Mouse (Mus musculus) limb, embryonic 14.5 days (tissue): ENCODE measurements around the gene Myh7. TPM values are rescaled to one million over a fixed set of nuclear protein-coding genes. Genes with fewer than 3 reads are reported as not detected.

Experiments used
- ATAC-seq: fragments of 200-750 bp; cut with Nextera tagmentation; 2 replicates; pipeline ENCODE4 v1.8.0; 2017; ENCODE audit warnings: low read depth, moderate number of reproducible peaks, moderate TSS enrichment; ENCODE audit not compliant: low FRiP score
- DNase-seq: peaks from one replicate; pipeline ENCODE4 v3.0.0-alpha.2; 2015; ENCODE audit warnings: low spot score
- H3K27ac ChIP-seq: fragments of 300-500 bp; sonication (generic); replicated peaks from 2 replicates; pipeline ENCODE4 v1.5.1; 2014; ENCODE audit warnings: low read depth, mild to moderate bottlenecking, low read length, moderate library complexity, mixed read lengths
- H3K27me3 ChIP-seq: fragments of 300-500 bp; sonication (generic); 2 replicates; pipeline ENCODE4 v1.6.1; 2014; ENCODE audit warnings: low read length, mixed read lengths; ENCODE audit not compliant: control insufficient read depth, insufficient read depth
- H3K36me3 ChIP-seq: fragments of 300-500 bp; sonication (generic); 2 replicates; pipeline ENCODE4 v1.6.1; 2014; ENCODE audit warnings: mild to moderate bottlenecking, low read length, moderate library complexity, mixed read lengths; ENCODE audit not compliant: control insufficient read depth, insufficient read depth
- H3K4me1 ChIP-seq: fragments of 300-500 bp; sonication (generic); 2 replicates; pipeline ENCODE4 v1.6.1; 2014; ENCODE audit warnings: antibody characterized with exemption, low read length, mixed read lengths; ENCODE audit not compliant: control insufficient read depth, insufficient read depth
- H3K4me2 ChIP-seq: fragments of 300-500 bp; sonication (generic); replicated peaks from 2 replicates; pipeline ENCODE4 v1.6.1; 2014; ENCODE audit warnings: low read depth, mild to moderate bottlenecking, low read length, moderate library complexity; ENCODE audit not compliant: severe bottlenecking
- H3K4me3 ChIP-seq: fragments of 300-500 bp; sonication (generic); replicated peaks from 2 replicates; pipeline ENCODE4 v1.5.1; 2014; ENCODE audit warnings: low read length
- H3K9ac ChIP-seq: fragments of 300-500 bp; sonication (generic); 2 replicates; pipeline ENCODE4 v1.6.1; 2014; ENCODE audit warnings: mild to moderate bottlenecking, low read depth, low read length, moderate library complexity; ENCODE audit not compliant: severe bottlenecking
- H3K9me3 ChIP-seq: fragments of 300-500 bp; sonication (generic); 2 replicates; pipeline ENCODE4 v1.6.1; 2016; ENCODE audit warnings: low read length; ENCODE audit not compliant: control insufficient read depth
- POLR2A ChIP-seq: fragments of 200-500 bp; IDR thresholded peaks from 2 replicates; pipeline ENCODE4 v1.8.0; 2012; ENCODE audit warnings: inconsistent platforms, mild to moderate bottlenecking, moderate library complexity, borderline replicate concordance; ENCODE audit not compliant: insufficient read depth, insufficient read length; ENCODE audit errors: extremely low read depth
- WGBS: fragments of 180-500 bp; shearing (Covaris S2); extraction: QIAGEN DNeasy Blood & Tissue Kit; methylation state at CpG from one replicate; pipeline ENCODE4 v1.1.7; 2014; 5-methylcytosine and 5-hydroxymethylcytosine counted together
- polyA plus RNA-seq, 2 experiments: library from polyadenylated mRNA; depleted of rRNA in 1 of 2; stranded (reverse) in 1 of 2; unstranded in 1 of 2; fragments of >200 nt; fragmentation: Nextera tagmentation in 1 of 2; extraction: Ambion mirVana in 1 of 2; gene quantifications; 2 replicates each; pipeline versions ENCODE4 v1.2.1 to v1.2.3; 2012 to 2014

Myh7 gene
- polyA plus RNA-seq, 2 experiments = 55.3 to 59.8 TPM

DNA sequence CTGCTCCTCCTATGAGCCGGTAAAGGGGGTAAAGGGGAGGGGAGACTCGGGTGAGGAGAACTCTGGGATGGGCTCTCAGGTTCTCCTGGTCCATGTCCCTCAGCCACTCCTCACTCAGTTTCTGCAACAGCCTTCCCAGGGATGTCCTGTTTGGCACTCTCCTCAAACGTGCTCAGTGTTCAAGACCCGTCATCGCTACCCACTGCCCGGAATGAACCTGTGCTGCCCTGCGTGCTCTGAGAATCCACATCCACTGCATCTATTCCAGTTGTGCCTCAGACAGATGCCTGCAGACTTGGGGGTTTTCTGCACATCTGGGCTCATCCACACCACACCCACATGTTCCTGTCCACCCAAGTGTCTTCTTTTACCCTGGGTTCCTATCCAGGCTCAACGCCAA is 51.9 kb downstream of the Myh7 start:
- Histone ChIP-seq H3K36me3 (no peaks in the 10 kb centered on the region), H3K27ac (no peak overlapping the region), H3K4me1 (0 out of 2 replicates have a peak, but pooled peaks cover under 1% of the 10 kb centered on the region), H3K4me2 (no peak overlapping the region), H3K4me3 (no peak overlapping the region), H3K9ac (no peak overlapping the region), H3K9me3 (no peaks in the 10 kb centered on the region), H3K27me3 (no peaks in the 10 kb centered on the region)
- DNase-seq = no peak
- TF ChIP-seq POLR2A = no peak
- 85% methylated on average over 8 of the region's 8 CpGs for WGBS
- ATAC-seq = no peak

GRCm38 (mm10) chr14:54941024-54941978 is 53.1 kb downstream of the Myh7 start:
- H3K4me2 ChIP-seq = no peak overlapping the region
- H3K27ac ChIP-seq = no peak overlapping the region
- no peaks in the 10 kb centered on the region for H3K9me3 ChIP-seq
- no peak for TF ChIP-seq POLR2A
- no peaks in the 10 kb centered on the region for H3K36me3 ChIP-seq
- peaks cover 9% of the 10 kb centered on the region for H3K4me1 ChIP-seq
- no peak overlapping the region for H3K9ac ChIP-seq
- no peak overlapping the region for H3K4me3 ChIP-seq
- DNase-seq (no peak), ATAC-seq (no peak)
- H3K27me3 ChIP-seq = no peaks in the 10 kb centered on the region
- WGBS = 55% methylated on average over 13 of the region's 13 CpGs

DNA sequence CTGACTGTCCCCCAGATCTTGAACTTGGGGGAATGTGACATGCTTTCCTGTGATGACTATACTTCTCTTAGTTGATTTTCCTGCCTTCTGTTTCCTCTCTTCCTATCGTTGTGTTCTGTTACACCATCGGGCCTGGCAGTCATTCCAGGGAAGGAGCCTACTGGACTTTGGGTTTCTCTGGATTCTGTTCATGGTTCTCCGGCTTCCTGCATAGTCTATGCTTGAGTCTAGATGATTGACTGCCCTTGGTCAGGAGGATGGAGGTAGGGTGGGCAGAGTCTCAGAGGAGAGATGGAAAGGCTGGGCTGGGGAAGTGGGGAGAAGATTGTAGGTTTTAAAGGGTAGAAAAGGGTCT is 54.3 kb downstream of the Myh7 start:
- H3K4me2 ChIP-seq = no peak overlapping the region
- H3K9me3 ChIP-seq = no peaks in the 10 kb centered on the region
- no peak for DNase-seq
- ATAC-seq = no peak
- no peak overlapping the region for H3K27ac ChIP-seq
- H3K36me3 ChIP-seq = no peaks in the 10 kb centered on the region
- no peak overlapping the region for H3K4me3 ChIP-seq
- H3K4me1 ChIP-seq = peaks cover 13% of the 10 kb centered on the region
- TF ChIP-seq POLR2A = no peak
- 74% methylated on average over 3 of the region's 3 CpGs for WGBS
- H3K9ac ChIP-seq = no peak overlapping the region
- H3K27me3 ChIP-seq = no peaks in the 10 kb centered on the region

GRCm38 (mm10) chr14:54939434-54940175 is 54.8 kb downstream of the Myh7 start:
- Histone ChIP-seq H3K27me3 (no peaks in the 10 kb centered on the region), H3K9me3 (no peaks in the 10 kb centered on the region), H3K4me3 (no peak overlapping the region), H3K9ac (no peak overlapping the region), H3K4me2 (no peak overlapping the region), H3K27ac (no peak overlapping the region), H3K4me1 (peaks cover 13% of the 10 kb centered on the region), H3K36me3 (no peaks in the 10 kb centered on the region)
- ATAC-seq (peak; percentile 62), DNase-seq (peak; percentile 57)
- 51% methylated on average over 12 of the region's 12 CpGs for whole genome bisulfite sequencing
- TF ChIP-seq POLR2A = no peak

DNA sequence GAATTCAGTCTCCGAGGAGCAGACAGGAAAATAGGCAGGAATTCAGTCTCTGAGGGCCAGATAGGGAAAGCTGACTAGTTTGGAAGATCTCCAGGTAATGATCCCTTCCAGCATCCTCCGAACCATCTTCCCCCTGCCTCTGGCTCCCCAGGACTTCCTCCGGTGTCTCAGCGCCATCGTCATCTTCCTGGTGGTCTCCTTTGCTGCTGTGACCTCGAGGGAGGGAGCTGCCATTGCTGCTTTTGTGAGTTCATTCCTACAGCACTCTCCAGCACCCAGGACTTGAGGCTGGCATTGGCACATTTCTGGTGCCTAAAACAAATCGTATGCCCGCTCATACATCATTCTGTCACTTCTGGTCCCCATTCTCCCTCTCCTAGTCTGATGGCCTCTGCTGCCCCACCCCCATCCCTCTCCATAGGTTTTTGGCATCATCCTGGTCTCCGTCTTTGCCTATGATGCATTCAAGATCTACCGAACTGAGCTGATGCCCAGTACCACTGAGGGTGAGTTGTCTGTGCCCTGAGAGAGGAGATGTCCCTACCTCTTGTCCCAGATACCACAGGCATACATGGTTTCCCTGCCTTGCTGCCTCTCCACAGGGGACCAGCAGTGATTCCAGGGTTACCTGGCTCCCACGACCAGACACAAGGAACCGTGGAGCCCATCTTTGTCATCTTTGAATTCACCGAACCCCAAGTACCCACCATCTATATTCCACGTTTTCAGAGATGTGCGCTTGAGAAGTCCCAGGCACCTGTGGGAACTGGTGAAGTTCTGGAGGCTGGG is 55.8 kb downstream of the Myh7 start:
- no peaks in the 10 kb centered on the region for H3K9me3 ChIP-seq
- no peak overlapping the region for H3K9ac ChIP-seq
- H3K36me3 ChIP-seq = no peaks in the 10 kb centered on the region
- H3K4me3 ChIP-seq = no peak overlapping the region
- ATAC-seq (no peak), DNase-seq (no peak)
- no peak overlapping the region for H3K27ac ChIP-seq
- 82% methylated on average over 15 of the region's 15 CpGs for WGBS
- no peak for TF ChIP-seq POLR2A
- no peaks in the 10 kb centered on the region for H3K27me3 ChIP-seq
- H3K4me2 ChIP-seq = no peak overlapping the region
- H3K4me1 ChIP-seq = peaks cover 13% of the 10 kb centered on the region
